Mouse (Mus musculus) right cerebral cortex, postnatal 4 days (tissue): Measurements from ENCODE around the gene Uap1l1.

ENCODE experiments used
- DNase-seq: peaks from one replicate; pipeline ENCODE4 v3.0.0-alpha.2; 2022

Uap1l1 gene

DNA sequence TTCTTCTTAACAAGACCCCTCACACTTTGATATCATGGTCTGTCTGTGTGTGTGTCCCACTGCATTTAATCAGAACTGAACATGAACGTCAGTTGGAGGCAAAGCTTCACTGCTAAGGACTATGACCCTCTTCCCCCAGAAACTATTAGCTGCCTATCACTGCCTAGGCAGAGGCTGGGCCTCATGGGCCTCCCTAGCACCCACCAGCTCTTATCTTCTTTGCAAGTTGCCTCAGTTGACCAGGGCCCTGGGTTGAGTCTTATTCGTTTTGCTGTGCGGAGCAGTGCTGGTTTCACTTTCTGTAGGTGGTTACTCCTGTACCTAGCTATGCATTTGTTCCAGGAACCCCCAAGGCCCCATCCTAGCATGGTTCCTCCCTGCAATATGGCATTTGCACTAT, 4.5 kb upstream of the Uap1l1 start:
- no peak for DNase-seq

- DNase-seq = no peak
Observed at GRCm38 (mm10) chr2:25364761-25365090, 756 bp downstream of the Uap1l1 start.

DNA sequence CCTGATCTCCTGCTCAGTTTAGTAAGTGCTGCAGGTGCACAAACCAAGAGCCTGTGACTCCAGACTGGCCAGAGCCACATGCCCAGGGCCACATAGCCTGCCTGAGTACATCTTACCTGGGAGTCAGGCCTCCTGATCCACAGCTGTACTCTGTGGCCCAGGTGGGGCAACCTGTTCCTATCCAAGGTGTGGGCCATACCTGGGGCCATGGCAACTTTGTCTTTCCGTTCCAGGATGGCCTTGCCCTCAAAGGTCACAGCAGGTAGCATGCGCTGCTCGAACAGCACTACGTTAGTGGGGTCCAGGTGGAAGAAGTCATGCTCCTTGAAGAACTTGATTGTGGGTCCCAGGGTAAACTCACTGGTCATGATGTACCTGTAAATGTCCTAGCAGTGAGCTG, 1.2 kb downstream of the Uap1l1 start:
- DNase-seq = no peak

DNA sequence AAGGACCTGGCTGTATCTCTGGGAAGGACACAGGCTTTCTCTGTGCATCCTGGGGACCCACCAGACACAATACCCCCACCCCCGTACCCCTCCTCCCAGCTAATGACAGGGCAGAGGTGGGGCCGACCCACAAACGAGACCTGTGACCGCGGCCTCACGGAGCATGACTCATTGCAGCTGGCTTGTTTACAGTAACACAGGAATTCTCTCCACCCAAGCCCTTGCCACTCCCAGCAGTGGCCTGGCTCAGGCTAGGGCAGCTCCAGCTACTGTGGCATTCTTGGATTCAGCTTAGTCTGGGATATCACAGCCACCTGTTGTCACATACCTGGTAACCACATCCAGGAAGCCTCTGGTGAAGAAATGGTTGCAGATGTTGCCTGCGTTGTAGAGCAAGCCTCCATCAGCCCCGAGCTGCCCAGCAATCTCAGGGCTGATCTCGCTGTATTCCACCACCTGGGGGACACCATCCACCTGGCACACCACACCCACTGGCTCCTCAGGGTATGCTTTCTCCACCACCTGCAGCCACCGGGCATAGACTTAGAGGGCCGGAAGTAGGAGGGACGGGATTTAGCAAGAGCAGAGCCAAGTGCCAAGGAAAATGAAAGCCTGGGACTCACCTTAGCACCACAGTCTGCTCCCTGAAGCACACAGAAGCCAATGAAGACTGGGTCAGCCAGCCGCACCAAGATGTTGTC, 1.9 kb downstream of the Uap1l1 start:
- no peak for DNase-seq

- DNase-seq = no peak
Observed at GRCm38 (mm10) chr2:25359848-25360247, 5.6 kb downstream of the Uap1l1 start.

- peak; percentile 81 for DNase-seq
Observed at GRCm38 (mm10) chr2:25356208-25357079, 9.0 kb downstream of the Uap1l1 start, which contains the start of gene Dpp7. Gene Dpp7 (minus strand): TSS chr2:25356359.

DNA sequence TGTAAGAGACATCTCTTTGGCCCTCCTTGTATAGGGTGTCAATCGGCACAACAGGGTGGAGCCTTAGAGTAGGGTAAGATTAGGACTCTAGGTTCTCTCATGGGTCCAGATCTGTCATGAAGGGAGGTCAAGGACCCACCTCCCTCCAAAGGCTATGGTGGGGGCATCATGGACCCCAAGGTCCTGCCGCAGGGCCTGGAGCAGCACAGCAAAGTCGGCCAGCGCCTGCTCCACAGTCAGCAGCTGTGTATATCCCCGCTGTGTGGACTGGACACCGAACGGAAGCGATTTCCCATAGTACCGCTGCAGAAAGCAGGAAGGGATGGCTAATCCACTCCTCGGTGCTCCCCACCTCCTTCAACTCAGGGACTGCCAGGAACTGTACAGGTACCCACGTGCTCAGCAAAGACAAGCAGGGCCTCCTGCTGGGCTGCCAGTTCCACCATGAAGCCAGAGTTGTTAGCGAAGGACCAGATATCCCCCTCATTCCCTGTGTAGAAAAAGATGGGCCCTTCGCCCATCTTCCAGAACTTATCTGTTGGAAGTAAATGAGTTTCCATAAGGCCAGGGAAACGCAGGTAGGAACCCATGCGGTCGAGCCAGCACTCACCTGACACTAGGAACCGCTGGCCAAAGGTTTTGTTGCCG, 9.9 kb downstream of the Uap1l1 start:
- DNase-seq = no peak

- DNase-seq = no peak
Observed at GRCm38 (mm10) chr2:25354211-25354610, 11.3 kb downstream of the Uap1l1 start.

DNA sequence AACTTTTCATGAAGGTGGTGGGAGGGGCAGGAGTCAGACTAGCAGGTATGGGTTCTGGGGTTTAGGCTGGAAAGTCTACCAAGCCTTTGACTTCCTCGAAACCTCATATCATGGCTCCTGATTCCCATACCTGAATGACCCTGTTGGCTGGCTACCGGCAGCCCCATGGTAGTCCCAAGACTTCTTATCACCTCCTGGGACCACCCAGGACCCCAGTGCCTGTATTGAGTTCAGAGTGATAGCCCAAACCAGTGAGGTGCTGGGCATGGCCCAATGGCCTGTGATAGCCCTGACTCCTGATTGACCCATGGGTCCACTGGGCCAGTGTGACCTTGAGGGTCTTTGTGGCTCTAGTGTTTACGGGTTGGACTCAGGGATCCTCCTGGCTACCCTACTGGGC, 14.8 kb downstream of the Uap1l1 start:
- DNase-seq = no peak

DNA sequence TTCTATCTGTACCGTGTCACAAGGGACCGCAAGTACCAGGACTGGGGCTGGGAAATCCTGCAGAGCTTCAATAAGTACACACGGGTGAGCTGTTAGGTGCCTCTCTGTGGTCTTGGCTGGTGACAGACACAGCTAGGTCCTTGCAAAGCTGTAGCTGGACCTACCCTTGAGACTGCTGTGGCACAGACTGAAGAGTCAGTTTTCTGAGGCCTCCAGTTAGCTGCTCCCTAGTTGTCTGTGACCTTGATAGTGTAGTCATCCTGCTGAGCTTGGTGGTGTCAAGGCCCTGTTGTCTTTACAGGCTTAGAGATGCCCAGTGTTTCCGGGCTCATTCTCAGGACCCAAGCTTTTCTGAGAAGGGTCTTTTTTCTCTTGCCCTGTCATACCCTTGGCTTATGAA, 16.0 kb downstream of the Uap1l1 start:
- no peak for DNase-seq

- DNase-seq = no peak
Observed at GRCm38 (mm10) chr2:25348162-25348561, 17.3 kb downstream of the Uap1l1 start.

DNA sequence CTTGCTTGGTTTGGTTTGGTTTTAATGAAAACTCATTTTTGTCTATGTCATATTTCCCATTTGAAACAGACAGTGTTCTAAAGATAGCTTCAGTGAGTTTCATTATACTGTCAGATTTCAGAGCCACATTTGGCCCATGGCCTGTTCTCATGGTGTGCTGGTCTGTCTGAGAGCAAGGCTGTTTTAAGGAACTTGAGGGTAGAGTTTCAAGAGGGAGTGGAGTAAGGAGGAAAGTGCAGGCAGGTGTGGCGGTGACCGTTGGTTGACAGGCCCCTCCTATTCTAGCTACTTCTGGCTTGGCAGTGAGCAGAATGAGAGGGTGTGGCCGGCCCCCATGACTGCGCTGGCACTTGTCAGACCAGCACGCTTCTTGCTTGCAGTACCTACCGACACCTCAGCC, 27.2 kb downstream of the Uap1l1 start:
- DNase-seq = no peak

DNA sequence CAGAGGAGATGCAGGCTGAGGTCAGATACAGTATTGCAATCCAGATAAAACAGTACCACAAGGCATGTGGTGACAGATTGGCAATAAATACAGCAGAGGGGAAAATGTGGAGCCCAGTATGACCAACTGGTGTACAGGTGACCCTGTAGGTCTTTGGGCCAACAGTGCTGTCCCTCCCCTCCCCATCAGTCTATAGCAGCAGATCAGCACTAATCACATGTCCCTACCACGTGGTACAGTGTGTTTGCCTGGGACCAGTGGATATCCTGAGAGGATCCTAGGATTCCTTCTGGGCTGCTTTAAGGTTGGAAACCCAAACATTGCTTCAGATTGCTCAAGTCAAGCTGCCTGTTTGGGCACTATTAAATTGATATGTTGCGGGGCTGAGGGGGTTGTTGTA, 31.9 kb downstream of the Uap1l1 start:
- DNase-seq = no peak

DNA sequence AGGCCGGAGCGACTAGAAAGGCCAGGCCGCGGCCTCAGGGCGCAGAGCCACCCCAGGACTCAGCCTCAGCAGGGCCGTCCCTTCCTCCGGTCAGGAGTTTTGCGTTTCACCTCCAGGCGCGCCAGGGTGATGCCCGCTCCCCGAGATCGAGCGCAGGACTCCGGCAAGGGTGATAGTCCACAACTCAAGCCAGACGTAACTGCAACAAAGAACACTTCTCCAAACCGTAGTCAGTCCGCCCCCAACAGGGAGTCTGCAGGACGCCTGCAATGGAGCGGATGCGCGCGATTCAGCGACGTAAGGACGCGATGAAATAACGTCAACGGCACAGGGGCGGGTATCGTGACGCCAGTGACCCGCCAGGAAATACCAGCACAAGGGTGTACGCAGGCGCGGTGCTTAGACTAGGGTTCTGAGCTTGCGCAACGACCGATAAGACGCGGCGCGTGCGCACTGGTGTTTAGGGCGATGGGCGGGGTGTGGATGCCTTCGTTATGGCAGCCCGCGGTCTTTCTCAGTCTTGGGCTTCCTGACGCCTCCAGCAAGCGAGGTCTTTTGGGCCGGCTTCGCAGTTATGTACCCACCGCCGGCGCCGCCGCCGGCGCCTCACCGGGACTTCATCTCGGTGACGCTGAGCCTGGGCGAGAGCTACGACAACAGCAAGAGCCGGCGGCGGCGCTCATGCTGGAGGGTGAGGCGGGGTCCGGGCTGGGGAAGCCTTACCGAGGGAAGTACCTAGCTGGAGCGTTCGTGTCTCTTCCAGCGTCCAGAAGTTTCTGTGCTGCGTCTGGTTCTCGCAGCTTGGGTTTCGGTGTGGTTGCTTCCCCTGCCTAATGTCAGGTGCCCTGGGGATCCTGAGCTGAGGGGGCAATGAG, 33.0 kb downstream of the Uap1l1 start, which contains the start of gene Man1b1:
Gene Man1b1, plus strand, starts transcription at position 53 of the 875 bp plus-strand sequence.
- DNase-seq = peak; percentile 99

- DNase-seq = no peak
Observed at GRCm38 (mm10) chr2:25331470-25331869, 34.0 kb downstream of the Uap1l1 start.

- DNase-seq = peak; percentile 47
Observed at GRCm38 (mm10) chr2:25328440-25328839, 37.0 kb downstream of the Uap1l1 start.

DNA sequence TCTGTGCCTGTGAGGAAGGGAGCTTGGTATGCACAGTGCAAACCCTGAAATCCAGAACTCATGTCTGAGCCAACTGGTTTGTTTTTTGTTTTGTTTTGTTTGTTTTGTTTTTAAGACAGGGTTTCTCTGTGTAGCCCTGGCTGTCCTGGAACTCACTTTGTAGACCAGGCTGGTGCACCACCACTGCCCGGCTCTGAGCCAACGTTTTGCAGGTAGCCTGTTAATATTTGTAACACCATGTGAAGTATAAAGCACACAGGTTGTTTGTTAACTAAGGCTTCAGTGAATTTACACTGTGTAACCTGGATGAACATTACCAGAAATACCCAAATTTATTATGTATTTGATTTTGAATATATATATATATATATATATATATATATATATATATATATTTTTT, 39.4 kb downstream of the Uap1l1 start:
- DNase-seq = no peak

GRCm38 (mm10) chr2:25320084-25320483, 45.4 kb downstream of the Uap1l1 start:
- no peak for DNase-seq

DNA sequence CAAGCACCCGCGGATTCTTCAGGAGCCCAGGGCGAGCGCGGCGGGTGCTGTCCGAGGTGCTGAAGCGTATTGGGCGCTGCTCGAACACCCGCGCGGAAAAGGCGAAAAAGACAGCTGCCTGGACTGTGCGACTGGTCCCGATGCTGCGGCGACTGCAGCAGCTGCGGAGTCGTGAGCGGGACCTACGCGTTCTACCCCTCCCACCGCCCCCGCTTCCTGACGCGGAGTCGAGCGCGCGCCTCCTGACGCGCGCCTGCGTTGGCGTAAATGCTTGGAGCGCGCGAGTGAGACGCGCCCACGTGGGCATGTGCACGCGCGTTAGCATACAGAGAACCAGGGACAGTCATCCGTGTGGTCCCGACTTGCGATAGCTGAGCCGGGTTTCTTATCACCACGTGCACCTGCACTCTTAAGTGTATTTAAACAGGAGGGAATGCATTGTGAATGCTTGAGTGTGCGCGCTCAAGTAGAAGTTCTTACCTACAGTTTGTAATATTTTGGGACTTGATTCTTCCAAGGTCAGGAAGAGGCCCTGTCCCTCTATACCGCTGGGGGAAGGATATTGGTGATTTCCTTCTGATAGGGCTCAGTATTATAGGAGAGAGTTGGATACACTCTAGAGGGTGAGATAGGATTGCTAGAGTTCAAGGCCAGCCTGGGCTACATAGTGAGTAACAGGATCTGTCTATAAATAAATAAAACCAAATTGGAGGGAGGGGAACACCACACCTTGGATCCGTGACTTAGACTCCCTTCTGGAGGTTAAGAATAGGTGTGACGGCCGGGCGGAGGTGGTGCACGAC, 46.3 kb downstream of the Uap1l1 start, which contains the start of gene Grin1:
Gene Grin1, minus strand, starts transcription at position 217 of the 803 bp plus-strand sequence.
- DNase-seq = peak; percentile 88

GRCm38 (mm10) chr2:25318119-25318966, 47.1 kb downstream of the Uap1l1 start:
- DNase-seq = no peak

- DNase-seq = no peak
Observed at GRCm38 (mm10) chr2:25311491-25311891, 54.0 kb downstream of the Uap1l1 start.
